Mouse (Mus musculus): ENCODE measurements at regions not wholly inside any gene's neighbourhood (a gene's known extent, or its start where the extent isn't known, plus 50 kb on each side); places are given as distances from the start of the nearest gene placed in this dataset.

- H3K79me2 ChIP-seq (ENCODE audit: control insufficient read depth, insufficient read depth, low read length, poor library complexity) = no peaks in the 10 kb centered on the region
- H3K4me3 ChIP-seq (ENCODE audit: control insufficient read depth in 1 of 2, insufficient read depth in 1 of 2, low read depth in 2 of 2, low read length in 2 of 2) = no peak overlapping the region
- no peak overlapping the region for H3K9ac ChIP-seq (ENCODE audit: control insufficient read depth, low read depth, low read length, poor library complexity, severe bottlenecking)
- no peaks in the 10 kb centered on the region for H3K4me1 ChIP-seq (ENCODE audit: control insufficient read depth in 1 of 2, insufficient read depth in 2 of 2, low read length in 2 of 2)
- H3K27ac ChIP-seq (ENCODE audit: control insufficient read depth, low read depth, low read length) = no peak overlapping the region
- no peaks in the 10 kb centered on the region for H3K9me3 ChIP-seq (replicated peaks; ENCODE audit: insufficient read depth, low read length)
- H3K36me3 ChIP-seq (ENCODE audit: control insufficient read depth in 1 of 2, insufficient read depth in 2 of 2, low read length in 2 of 2) = no peaks in the 10 kb centered on the region
- TF ChIP-seq MAX (IDR thresholded peaks at IDR 0.05; ENCODE audit: low read length) = no peak
- no peak for TF ChIP-seq E2F4 (IDR thresholded peaks at IDR 0.05; ENCODE audit: borderline replicate concordance, low read depth, low read length)
- TF ChIP-seq NELFE (IDR thresholded peaks at IDR 0.05; ENCODE audit: low read depth, low read length) = no peak
- TF ChIP-seq MAZ (IDR thresholded peaks at IDR 0.05; ENCODE audit: low read depth, low read length) = no peak
- TF ChIP-seq MEF2A (IDR thresholded peaks at IDR 0.05; ENCODE audit: extremely low read depth, insufficient replicate concordance, low read depth, low read length, poor library complexity, severe bottlenecking) = no peak
- TF ChIP-seq ZMIZ1 (IDR thresholded peaks at IDR 0.05; ENCODE audit: low read depth, low read length) = no peak
- TF ChIP-seq CTCF (IDR thresholded peaks at IDR 0.05 in 2 of 3, conservative IDR thresholded peaks at IDR 0.05 in 1 of 3; ENCODE audit: control insufficient read depth in 1 of 3, insufficient read depth in 1 of 3, low read depth in 2 of 3, low read length in 3 of 3, poor library complexity in 1 of 3, severe bottlenecking in 1 of 3) = no peak
- no peak for TF ChIP-seq POLR2A (IDR thresholded peaks at IDR 0.05; ENCODE audit: control insufficient read depth in 1 of 2, insufficient read depth in 1 of 2, low read depth in 1 of 2, low read length in 2 of 2, poor library complexity in 1 of 2)
- TF ChIP-seq BHLHE40 (IDR thresholded peaks at IDR 0.05; ENCODE audit: borderline replicate concordance, low read depth, low read length) = no peak
- TF ChIP-seq MYB (IDR thresholded peaks at IDR 0.05; ENCODE audit: low read depth, low read length) = no peak
- no peak for TF ChIP-seq TBP (IDR thresholded peaks at IDR 0.05; ENCODE audit: low read depth, low read length)
- TF ChIP-seq SIN3A (IDR thresholded peaks at IDR 0.05; ENCODE audit: low read length) = no peak
- no peaks in the 10 kb centered on the region for H3K27me3 ChIP-seq (ENCODE audit: control insufficient read depth in 1 of 2, insufficient read depth in 2 of 2, low read length in 2 of 2)
- no peak for DNase-seq (ENCODE audit: low read depth, low spot score)
Observed at GRCm38 (mm10) chr2:149724279-149724678, 104.7 kb upstream of the Syndig1 start.

- Histone ChIP-seq H3K9ac (ENCODE audit: control insufficient read depth, low read depth, low read length, poor library complexity, severe bottlenecking) (no peak overlapping the region), H3K79me2 (ENCODE audit: control insufficient read depth, insufficient read depth, low read length, poor library complexity) (no peaks in the 10 kb centered on the region), H3K36me3 (ENCODE audit: control insufficient read depth in 1 of 2, insufficient read depth in 2 of 2, low read length in 2 of 2) (no peaks in the 10 kb centered on the region), H3K27me3 (ENCODE audit: control insufficient read depth in 1 of 2, insufficient read depth in 2 of 2, low read length in 2 of 2) (no peaks in the 10 kb centered on the region), H3K27ac (ENCODE audit: control insufficient read depth, low read depth, low read length) (no peak overlapping the region), H3K9me3 (replicated peaks; ENCODE audit: insufficient read depth, low read length) (no peaks in the 10 kb centered on the region), H3K4me1 (ENCODE audit: control insufficient read depth in 1 of 2, insufficient read depth in 2 of 2, low read length in 2 of 2) (no peaks in the 10 kb centered on the region), H3K4me3 (ENCODE audit: control insufficient read depth in 1 of 2, insufficient read depth in 1 of 2, low read depth in 2 of 2, low read length in 2 of 2) (no peak overlapping the region)
- DNase-seq (ENCODE audit: low read depth, low spot score) = no peak
- no peak for TF ChIP-seq EP300 (IDR thresholded peaks at IDR 0.05; ENCODE audit: low read depth in 1 of 2, low read length in 2 of 2)
- no peak for TF ChIP-seq MYC (IDR thresholded peaks at IDR 0.05; ENCODE audit: low read depth, low read length)
- TF ChIP-seq NELFE (IDR thresholded peaks at IDR 0.05; ENCODE audit: low read depth, low read length) = no peak
- TF ChIP-seq ZNF384 (IDR thresholded peaks at IDR 0.05; ENCODE audit: low read depth, low read length) = no peak
- TF ChIP-seq ZMIZ1 (IDR thresholded peaks at IDR 0.05; ENCODE audit: low read depth, low read length) = no peak
- no peak for TF ChIP-seq RCOR1 (IDR thresholded peaks at IDR 0.05; ENCODE audit: low read depth, low read length)
- TF ChIP-seq GATA1 (IDR thresholded peaks at IDR 0.05; ENCODE audit: low read depth, low read length) = no peak
- TF ChIP-seq MEF2A (IDR thresholded peaks at IDR 0.05; ENCODE audit: extremely low read depth, insufficient replicate concordance, low read depth, low read length, poor library complexity, severe bottlenecking) = no peak
- TF ChIP-seq MAZ (IDR thresholded peaks at IDR 0.05; ENCODE audit: low read depth, low read length) = no peak
- no peak for TF ChIP-seq CHD1 (IDR thresholded peaks at IDR 0.05; ENCODE audit: low read depth, low read length)
- no peak for TF ChIP-seq CHD2 (IDR thresholded peaks at IDR 0.05; ENCODE audit: low read length)
- no peak for TF ChIP-seq JUND (IDR thresholded peaks at IDR 0.05; ENCODE audit: low read depth, low read length)
- TF ChIP-seq MXI1 (IDR thresholded peaks at IDR 0.05; ENCODE audit: low read depth, low read length) = no peak
- no peak for TF ChIP-seq USF2 (IDR thresholded peaks at IDR 0.05; ENCODE audit: borderline replicate concordance in 1 of 2, insufficient read depth in 1 of 2, low read depth in 1 of 2, low read length in 2 of 2)
- no peak for TF ChIP-seq UBTF (IDR thresholded peaks at IDR 0.05; ENCODE audit: borderline replicate concordance, insufficient read depth, low read depth, low read length)
Observed at GRCm38 (mm10) chr2:149725932-149726331, 103.1 kb upstream of the Syndig1 start.

Data from MEL (cell line).